Comparison of ENCODE assay signal across 12 mouse cellular contexts in the genomic region with DNA sequence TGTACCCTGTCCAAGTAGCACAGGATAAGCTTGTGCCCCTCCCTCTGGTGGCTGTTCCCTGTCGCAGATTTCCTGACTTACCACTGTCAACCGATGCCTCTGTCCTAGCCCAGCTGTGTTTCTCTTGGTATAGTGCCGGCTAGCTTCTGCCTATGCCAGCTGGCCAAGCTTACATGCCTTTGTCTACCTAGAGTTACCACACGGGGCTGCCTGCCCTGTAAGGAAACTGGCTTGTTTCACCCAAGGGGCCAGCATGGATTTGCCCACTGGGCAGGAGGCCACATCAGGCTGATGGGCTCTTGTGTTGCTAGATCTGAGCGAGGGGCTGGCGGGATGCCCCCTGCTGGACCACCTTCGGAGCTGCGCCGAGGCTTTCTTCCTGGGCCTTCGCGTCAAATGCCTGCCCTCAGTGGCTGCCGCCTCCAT. TPM values are rescaled to one million over a fixed set of nuclear protein-coding genes. Genes with fewer than 3 reads are reported as not detected.
DNase-seq lines count a peak whose midpoint lies in the region; ATAC-seq and TF ChIP-seq lines count a peak whose summit lies in the region.
"Had no signal": no experiment of that assay in that cellular context is flagged by ENCODE, and none has a peak within 500 bp of the region (broad histone marks: within the 10 kb centered on the region; RNA-seq: fewer than 3 reads in every experiment).

No protein-coding gene starts in this region.

- 23% methylated on average over 12 of the region's 12 CpGs for WGBS in hindbrain, embryonic 16.5 days

- no peaks in the 10 kb centered on the region for H3K27me3 ChIP-seq in hindbrain, embryonic 16.5 days (replicated peaks; ENCODE audit: control insufficient read depth, insufficient read depth, low read length)

- H3K27ac ChIP-seq in left cerebral cortex, adult 2 months, result no peak overlapping the region
- H3K27ac ChIP-seq in hindbrain, embryonic 16.5 days (ENCODE audit: low read depth, low read length), result no peak overlapping the region

- H3K36me3 ChIP-seq in hindbrain, embryonic 16.5 days (ENCODE audit: control insufficient read depth, insufficient read depth, low read length), result no peaks in the 10 kb centered on the region

- no peaks in the 10 kb centered on the region for H3K9me3 ChIP-seq in hindbrain, embryonic 16.5 days (ENCODE audit: control insufficient read depth, low read length)

- no peak overlapping the region for H3K9ac ChIP-seq in hindbrain, embryonic 16.5 days (ENCODE audit: low read depth, low read length)

- H3K4me3 ChIP-seq in left cerebral cortex, adult 2 months, result no peak overlapping the region
- no peak overlapping the region for H3K4me3 ChIP-seq in hindbrain, embryonic 16.5 days (ENCODE audit: low read length)

- no peak for DNase-seq in left cerebral cortex, adult 2 months (ENCODE audit: extremely low spot score in 1 of 2, low spot score in 2 of 2)
- DNase-seq in left cerebral cortex, postnatal 10 days (ENCODE audit: extremely low spot score in 1 of 2, low spot score in 2 of 2), result no peak
- peak; percentile 58 for DNase-seq in ES-CJ7 (ENCODE audit: low read depth, low spot score)
- DNase-seq in ovary, postnatal 10 days (ENCODE audit: low spot score), result no peak
- no peak for DNase-seq in spleen, postnatal 36 days (ENCODE audit: low spot score in 2 of 2)
- DNase-seq: cerebellum, postnatal 25 days; gastrocnemius, postnatal 36 days; kidney, postnatal 10 days; thymus, adult 18-20 months had no signal

- H3K4me1 ChIP-seq in hindbrain, embryonic 16.5 days (ENCODE audit: control insufficient read depth, insufficient read depth, low read depth, low read length), result peaks cover 3% of the 10 kb centered on the region; the same call in 1 of the 2 replicates

- H3K4me2 ChIP-seq in hindbrain, embryonic 16.5 days (ENCODE audit: low read length), result no peak overlapping the region

- ATAC-seq in common myeloid progenitor, adult 5-6 weeks (replicated peaks; ENCODE audit: low read depth, poor library complexity, severe bottlenecking), result peak; percentile 21; the same call in 1 of the 2 replicates
- peak; percentile 65 for ATAC-seq in hindbrain, embryonic 16.5 days
- ATAC-seq in cerebellum, adult (ENCODE audit: insufficient number of reproducible peaks, low FRiP score, low TSS enrichment), result no peak

- peak; percentile 28 for TF ChIP-seq CTCF in left cerebral cortex, adult 2 months (IDR thresholded peaks at IDR 0.05)

- intact Hi-C loops in left cerebral cortex, adult 2 months (cut with DNase I), result no loop called here
- intact Hi-C loops in left cerebral cortex, postnatal 10 days (cut with DNase I), result loop anchor here (5.0 kb wide), 1 partner anchor 36 kb away; a partner anchor contains a TSS

RNA-seq across cellular contexts. Expression of a gene that starts 19.8 kb away (rescaled TPM):
- 10 to 100 TPM; 16.2 to 20.2 TPM for total RNA-seq in left cerebral cortex, adult 2 months (2021)
- 10 to 100 TPM; 24.0 to 25.3 TPM for total RNA-seq in left cerebral cortex, postnatal 10 days (2021)
- 0.10 and 2.4 TPM in 2 replicates for total RNA-seq in common myeloid progenitor, adult 5-6 weeks (2017)
- 6.3 and 6.6 TPM in 2 replicates for polyA plus RNA-seq in hindbrain, embryonic 16.5 days (2015; fragmentation: Nextera tagmentation; extraction: Ambion mirVana)

RNA-seq across cellular contexts. Expression of a gene that starts 38.9 kb away (rescaled TPM):
- 10 to 100 TPM; 19.8 to 21.3 TPM for total RNA-seq in left cerebral cortex, adult 2 months (2021)
- total RNA-seq in left cerebral cortex, postnatal 10 days (2021), result 10 to 100 TPM; 26.5 to 28.8 TPM
- 13.1 and 13.6 TPM in 2 replicates for total RNA-seq in common myeloid progenitor, adult 5-6 weeks (2017)
- 24.3 and 27.4 TPM in 2 replicates for polyA plus RNA-seq in hindbrain, embryonic 16.5 days (2015; fragmentation: Nextera tagmentation; extraction: Ambion mirVana)

RNA-seq across cellular contexts. Expression of a gene that starts 41.5 kb away (rescaled TPM):
- total RNA-seq in left cerebral cortex, adult 2 months (2021), result 10 to 100 TPM; 56.2 to 65.9 TPM
- 10 to 100 TPM; 50.8 to 60.9 TPM for total RNA-seq in left cerebral cortex, postnatal 10 days (2021)
- 7.9 and 9.8 TPM in 2 replicates for total RNA-seq in common myeloid progenitor, adult 5-6 weeks (2017)
- polyA plus RNA-seq in hindbrain, embryonic 16.5 days (2015; fragmentation: Nextera tagmentation; extraction: Ambion mirVana), result 27.9 and 28.6 TPM in 2 replicates
